Mouse (Mus musculus): Measurements from ENCODE around the gene Evpl. TPM values are rescaled to one million over a fixed set of nuclear protein-coding genes. Genes with fewer than 3 reads are reported as not detected.
A peak's percentile ranks its signal among the peaks of the same experiment; 100 is the strongest.
"Not testable (repeated sequence)": the region's sequence is repeated elsewhere in the genome, so short reads cannot be mapped to it uniquely, and the experiment has no call there.

The Evpl gene
- under 1 TPM; 0.66 to 0.85 TPM for total RNA-seq (2021)

GRCm38 (mm10) chr11:116237742-116238395 lies at the start of gene Evpl:
Gene Evpl (minus strand): TSS chr11:116238077.
- DNase-seq = no peak

GRCm38 (mm10) chr11:116287351-116287750 lies 49.5 kb upstream of the Evpl start:
- intact Hi-C loops (cut with DNase I) = no loop called here
- DNase-seq = no peak

More at GRCm38 (mm10) chr11:116237742-116238395, at the start of gene Evpl:
- intact Hi-C loops (cut with DNase I) = no loop called here

GRCm38 (mm10) chr11:116285770-116286191 lies 47.9 kb upstream of the Evpl start:
- intact Hi-C loops (cut with DNase I) = no loop called here
- peak; percentile 48 for DNase-seq

- intact Hi-C loops (cut with DNase I) = no loop called here
- no peak for DNase-seq
These were observed 46.1 kb upstream of the Evpl start for GRCm38 (mm10) chr11:116283982-116284381.

- no peak for DNase-seq
- intact Hi-C loops (cut with DNase I) = no loop called here
These were observed 45.1 kb upstream of the Evpl start for GRCm38 (mm10) chr11:116282912-116283521.

- DNase-seq = no peak
- intact Hi-C loops (cut with DNase I) = no loop called here
These were observed 44.2 kb upstream of the Evpl start for GRCm38 (mm10) chr11:116282089-116282488.

- DNase-seq = no peak
- intact Hi-C loops (cut with DNase I) = no loop called here
These were observed 43.8 kb upstream of the Evpl start for GRCm38 (mm10) chr11:116281671-116282070.

GRCm38 (mm10) chr11:116280751-116281663 lies 43.1 kb upstream of the Evpl start, which contains the start of gene Galr2:
Gene Galr2 (plus strand): TSS chr11:116280939.
- intact Hi-C loops (cut with DNase I) = no loop called here
- DNase-seq = no peak

- intact Hi-C loops (cut with DNase I) = not testable (repeated sequence)
These were observed 39.3 kb upstream of the Evpl start for GRCm38 (mm10) chr11:116277184-116277583.

GRCm38 (mm10) chr11:116274045-116274666 lies 36.3 kb upstream of the Evpl start, which contains the start of gene Srp68:
Gene Srp68 (minus strand): TSS chr11:116274217.
- intact Hi-C loops (cut with DNase I) = no loop called here
- DNase-seq = peak; percentile 94

More at GRCm38 (mm10) chr11:116277184-116277583, 39.3 kb upstream of the Evpl start:
- not testable (repeated sequence) for DNase-seq

GRCm38 (mm10) chr11:116273469-116274044 lies 35.7 kb upstream of the Evpl start:
- DNase-seq = no peak
- intact Hi-C loops (cut with DNase I) = no loop called here

- DNase-seq = no peak
- intact Hi-C loops (cut with DNase I) = no loop called here
These were observed 35.0 kb upstream of the Evpl start for GRCm38 (mm10) chr11:116272589-116273468.

GRCm38 (mm10) chr11:116269560-116269959 lies 31.7 kb upstream of the Evpl start:
- no peak for DNase-seq
- intact Hi-C loops (cut with DNase I) = no loop called here

- DNase-seq = no peak
- intact Hi-C loops (cut with DNase I) = no loop called here
These were observed 30.4 kb upstream of the Evpl start for GRCm38 (mm10) chr11:116268313-116268712.

- intact Hi-C loops (cut with DNase I) = no loop called here
- no peak for DNase-seq
These were observed 29.8 kb upstream of the Evpl start for GRCm38 (mm10) chr11:116267637-116268036.

- intact Hi-C loops (cut with DNase I) = no loop called here
- no peak for DNase-seq
These were observed 28.0 kb upstream of the Evpl start for GRCm38 (mm10) chr11:116265850-116266249.

GRCm38 (mm10) chr11:116265352-116265751 lies 27.5 kb upstream of the Evpl start:
- no peak for DNase-seq
- intact Hi-C loops (cut with DNase I) = no loop called here

- intact Hi-C loops (cut with DNase I) = no loop called here
- no peak for DNase-seq
These were observed 22.4 kb upstream of the Evpl start for GRCm38 (mm10) chr11:116260259-116260658.

GRCm38 (mm10) chr11:116259461-116259860 lies 21.6 kb upstream of the Evpl start:
- intact Hi-C loops (cut with DNase I) = no loop called here

More at GRCm38 (mm10) chr11:116259461-116259860, 21.6 kb upstream of the Evpl start:
- no peak for DNase-seq
